Mouse (Mus musculus) MEL (cell line): Measurements from ENCODE around the gene Morf4l2. TPM values are rescaled to one million over a fixed set of nuclear protein-coding genes. Genes with fewer than 3 reads are reported as not detected.

Experiments
- DNase-seq: peaks from one replicate; pipeline ENCODE4 v3.0.0; 2011; ENCODE audit warnings: low read depth, low spot score
- H3K27ac ChIP-seq: 2 replicates; pipeline ENCODE4 v1.5.1; 2012; ENCODE audit warnings: low read depth, mild to moderate bottlenecking, control low read depth, low read length, moderate library complexity; ENCODE audit not compliant: control insufficient read depth
- H3K27me3 ChIP-seq, 2 experiments: fragments of 150-350 bp in 1 of 2; sonication (generic) in 1 of 2; 2 replicates each; pipeline ENCODE4 v1.6.1; 2012; ENCODE audit warnings: low read length in 2 of 2, mild to moderate bottlenecking in 2 of 2, improper control_type of control experiment in 1 of 2, moderate library complexity in 1 of 2; ENCODE audit not compliant: insufficient read depth in 2 of 2, control insufficient read depth in 1 of 2
- H3K36me3 ChIP-seq, 2 experiments: 2 replicates each; pipeline ENCODE4 v1.6.1; 2012 to 2014; ENCODE audit warnings: low read length in 2 of 2, improper control_type of control experiment in 1 of 2, inconsistent platforms in 1 of 2, mild to moderate bottlenecking in 1 of 2; ENCODE audit not compliant: insufficient read depth in 2 of 2, control insufficient read depth in 1 of 2
- H3K4me1 ChIP-seq, 2 experiments: fragments of 150-350 bp in 1 of 2; sonication (generic) in 1 of 2; 2 replicates each; pipeline ENCODE4 v1.6.1; 2012; ENCODE audit warnings: low read length in 2 of 2, improper control_type of control experiment in 1 of 2, mild to moderate bottlenecking in 1 of 2; ENCODE audit not compliant: insufficient read depth in 2 of 2, control insufficient read depth in 1 of 2
- H3K4me3 ChIP-seq, 2 experiments: fragments of 150-350 bp in 1 of 2; sonication (generic) in 1 of 2; 2 replicates each; pipeline ENCODE4 v1.5.1; 2012; ENCODE audit warnings: low read depth in 2 of 2, low read length in 2 of 2, mild to moderate bottlenecking in 2 of 2, moderate library complexity in 2 of 2, control low read depth in 1 of 2, improper control_type of control experiment in 1 of 2; ENCODE audit not compliant: control insufficient read depth in 1 of 2, insufficient read depth in 1 of 2
- H3K79me2 ChIP-seq: 2 replicates; pipeline ENCODE4 v1.6.1; 2012; ENCODE audit warnings: mild to moderate bottlenecking, low read length, moderate library complexity; ENCODE audit not compliant: control insufficient read depth, poor library complexity, insufficient read depth
- H3K9ac ChIP-seq: 2 replicates; pipeline ENCODE4 v1.6.1; 2012; ENCODE audit warnings: low read depth, mild to moderate bottlenecking, control low read depth, low read length, moderate library complexity; ENCODE audit not compliant: control insufficient read depth, poor library complexity, severe bottlenecking
- H3K9me3 ChIP-seq: fragments of 150-350 bp; sonication (generic); replicated peaks from 2 replicates; pipeline ENCODE4 v1.6.1; 2012; ENCODE audit warnings: mild to moderate bottlenecking, low read length, improper control_type of control experiment, moderate library complexity; ENCODE audit not compliant: insufficient read depth
- BHLHE40 ChIP-seq: IDR thresholded peaks from 2 replicates; pipeline ENCODE4 v1.6.1; 2012; ENCODE audit warnings: low read depth, mild to moderate bottlenecking, inconsistent platforms, low read length, improper control_type of control experiment, borderline replicate concordance
- CHD1 ChIP-seq: IDR thresholded peaks from 2 replicates; pipeline ENCODE4 v1.6.1; 2012; ENCODE audit warnings: low read depth, mild to moderate bottlenecking, inconsistent platforms, low read length, improper control_type of control experiment
- CTCF ChIP-seq, 3 experiments: IDR thresholded peaks in 2 of 3; conservative IDR thresholded peaks in 1 of 3; 2 replicates each; pipeline ENCODE4 v1.5.1; 2011 to 2012; ENCODE audit warnings: low read length in 3 of 3, low read depth in 2 of 3, mild to moderate bottlenecking in 2 of 3, improper control_type of control experiment in 1 of 3, inconsistent platforms in 1 of 3, mixed read lengths in 1 of 3, moderate library complexity in 1 of 3; ENCODE audit not compliant: control insufficient read depth in 1 of 3, insufficient read depth in 1 of 3, poor library complexity in 1 of 3, severe bottlenecking in 1 of 3
- ELF1 ChIP-seq: IDR thresholded peaks from 2 replicates; pipeline ENCODE4 v1.6.1; 2014; ENCODE audit warnings: low read depth, mild to moderate bottlenecking, inconsistent platforms, low read length, improper control_type of control experiment, moderate library complexity
- JUND ChIP-seq: IDR thresholded peaks from 2 replicates; pipeline ENCODE4 v1.6.1; 2011; ENCODE audit warnings: low read depth, mild to moderate bottlenecking, improper control_type of control experiment, low read length
- MAFK ChIP-seq: IDR thresholded peaks from 2 replicates; pipeline ENCODE4 v1.6.1; 2011; ENCODE audit warnings: low read depth, mild to moderate bottlenecking, low read length, improper control_type of control experiment, borderline replicate concordance
- MYB ChIP-seq: IDR thresholded peaks from 2 replicates; pipeline ENCODE4 v1.6.1; 2011; ENCODE audit warnings: mild to moderate bottlenecking, low read depth, low read length, improper control_type of control experiment
- NELFE ChIP-seq: IDR thresholded peaks from 2 replicates; pipeline ENCODE4 v1.6.1; 2011; ENCODE audit warnings: low read depth, low read length, improper control_type of control experiment
- POLR2A ChIP-seq, 2 experiments: IDR thresholded peaks; 2 replicates each; pipeline ENCODE4 v1.6.1; 2011 to 2012; ENCODE audit warnings: low read length in 2 of 2, mild to moderate bottlenecking in 2 of 2, control low read depth in 1 of 2, improper control_type of control experiment in 1 of 2, low read depth in 1 of 2, moderate library complexity in 1 of 2; ENCODE audit not compliant: control insufficient read depth in 1 of 2, insufficient read depth in 1 of 2, poor library complexity in 1 of 2
- POLR2AphosphoS2 ChIP-seq: IDR thresholded peaks from 2 replicates; pipeline ENCODE4 v1.6.1; 2011; ENCODE audit warnings: low read length, improper control_type of control experiment
- POLR2AphosphoS5 ChIP-seq: IDR thresholded peaks from 2 replicates; pipeline ENCODE4 v1.6.1; 2012; ENCODE audit warnings: low read depth, borderline replicate concordance, mild to moderate bottlenecking, inconsistent platforms, low read length, moderate library complexity, mixed read lengths
- SMC3 ChIP-seq: IDR thresholded peaks from 2 replicates; pipeline ENCODE4 v1.6.1; 2011; ENCODE audit warnings: low read depth, low read length, improper control_type of control experiment
- TAL1 ChIP-seq: IDR thresholded peaks from 2 replicates; pipeline ENCODE4 v1.6.1; 2012; ENCODE audit warnings: mild to moderate bottlenecking, inconsistent platforms, low read length, moderate library complexity, mixed read lengths
- TBP ChIP-seq: IDR thresholded peaks from 2 replicates; pipeline ENCODE4 v1.8.0; 2011; ENCODE audit warnings: low read depth, low read length, improper control_type of control experiment
- TCF12 ChIP-seq: IDR thresholded peaks from 2 replicates; pipeline ENCODE4 v1.6.1; 2014; ENCODE audit warnings: low read depth, mild to moderate bottlenecking, inconsistent platforms, low read length, improper control_type of control experiment, moderate library complexity
- USF1 ChIP-seq: IDR thresholded peaks from 2 replicates; pipeline ENCODE4 v1.6.1; 2014; ENCODE audit warnings: low read depth, mild to moderate bottlenecking, inconsistent platforms, low read length, improper control_type of control experiment, moderate library complexity
- USF2 ChIP-seq, 2 experiments: IDR thresholded peaks; 2 replicates each; pipeline ENCODE4 v1.6.1; 2011 to 2012; ENCODE audit warnings: improper control_type of control experiment in 2 of 2, low read length in 2 of 2, borderline replicate concordance in 1 of 2, inconsistent platforms in 1 of 2, low read depth in 1 of 2, mild to moderate bottlenecking in 1 of 2; ENCODE audit not compliant: insufficient read depth in 1 of 2
- ZKSCAN1 ChIP-seq: IDR thresholded peaks from 2 replicates; pipeline ENCODE4 v1.6.1; 2012; ENCODE audit warnings: low read depth, mild to moderate bottlenecking, inconsistent platforms, low read length, improper control_type of control experiment, moderate library complexity
- ZMIZ1 ChIP-seq: IDR thresholded peaks from 2 replicates; pipeline ENCODE4 v1.6.1; 2012; ENCODE audit warnings: low read depth, mild to moderate bottlenecking, inconsistent platforms, low read length, improper control_type of control experiment, moderate library complexity
- ZNF384 ChIP-seq: IDR thresholded peaks from 2 replicates; pipeline ENCODE4 v1.6.1; 2012; ENCODE audit warnings: low read depth, mild to moderate bottlenecking, inconsistent platforms, low read length, improper control_type of control experiment
- polyA plus RNA-seq, 2 experiments: library from polyadenylated mRNA; stranded (reverse) in 1 of 2; unstranded in 1 of 2; fragments of >175 nt in 1 of 2; fragments of >200 nt in 1 of 2; gene quantifications; 2 replicates each; pipeline versions ENCODE4 v1.2.1 to v1.2.4; 2012; ENCODE audit warnings: low replicate concordance in 2 of 2, low read depth in 1 of 2; ENCODE audit not compliant: insufficient read length in 2 of 2, insufficient read depth in 1 of 2, missing spikeins in 1 of 2
- total RNA-seq: library from RNA; depleted of rRNA; stranded (reverse); fragments of 300-350 nt; gene quantifications from 2 replicates; pipeline ENCODE4 v1.2.3, GENCODE M21; 2012

The Morf4l2 gene
- total and polyA plus RNA-seq, 3 experiments: 617 to 921 TPM; not detected in 1

GRCm38 (mm10) chrX:136707446-136708167 is 35.9 kb downstream of the Morf4l2 start, which contains the start of gene Tceal1:
Gene Tceal1, plus strand, starts transcription at chrX:136707982.
- H3K27ac ChIP-seq: no peak within 1 kb of the TSS
- no peak within 1 kb of the TSS for H3K9ac ChIP-seq
- 0 out of 4 replicates have a peak, but pooled peaks cover 0 to 1% of the 10 kb centered on the region in 2 experiments for H3K27me3 ChIP-seq
- no peaks in the 10 kb centered on the region for H3K4me1 ChIP-seq
- TF ChIP-seq USF2 (IDR thresholded peaks at IDR 0.05; ENCODE audit: borderline replicate concordance in 1 of 2, insufficient read depth in 1 of 2, low read depth in 1 of 2, low read length in 2 of 2) (no peak), ZKSCAN1 (no peak), USF1 (no peak), SMC3 (no peak), POLR2AphosphoS5 (no peak), CTCF (IDR thresholded peaks at IDR 0.05 in 2 of 3, conservative IDR thresholded peaks at IDR 0.05 in 1 of 3; ENCODE audit: control insufficient read depth in 1 of 3, insufficient read depth in 1 of 3, low read depth in 2 of 3, low read length in 3 of 3, poor library complexity in 1 of 3, severe bottlenecking in 1 of 3) (no peak), NELFE (no peak)
- H3K79me2 ChIP-seq: no peaks in the 10 kb centered on the region
- DNase-seq: no peak
- H3K9me3 ChIP-seq: no peaks in the 10 kb centered on the region
- no peaks in the 10 kb centered on the region for H3K36me3 ChIP-seq
- H3K4me3 ChIP-seq: no peak within 1 kb of the TSS

GRCm38 (mm10) chrX:136693196-136693595 is 50.3 kb downstream of the Morf4l2 start:
- H3K36me3 ChIP-seq: no peaks in the 10 kb centered on the region
- no peaks in the 10 kb centered on the region; a peak in 2 of 4 replicates for H3K27me3 ChIP-seq
- H3K4me1 ChIP-seq: no peaks in the 10 kb centered on the region
- H3K79me2 ChIP-seq: no peaks in the 10 kb centered on the region
- H3K4me3 ChIP-seq: no peak overlapping the region
- H3K27ac ChIP-seq: no peak overlapping the region
- H3K9me3 ChIP-seq: no peaks in the 10 kb centered on the region
- no peak overlapping the region for H3K9ac ChIP-seq
- DNase-seq: no peak
- TF ChIP-seq TAL1: no peak
- TF ChIP-seq ZMIZ1: no peak
- no peak for TF ChIP-seq ZNF384
- TF ChIP-seq CTCF (IDR thresholded peaks at IDR 0.05 in 2 of 3, conservative IDR thresholded peaks at IDR 0.05 in 1 of 3; ENCODE audit: control insufficient read depth in 1 of 3, insufficient read depth in 1 of 3, low read depth in 2 of 3, low read length in 3 of 3, poor library complexity in 1 of 3, severe bottlenecking in 1 of 3): no peak
- TF ChIP-seq TBP: no peak
- no peak for TF ChIP-seq MAFK
- TF ChIP-seq MYB: no peak
- TF ChIP-seq BHLHE40: no peak
- no peak for TF ChIP-seq USF1
- no peak for TF ChIP-seq JUND
- TF ChIP-seq ELF1: no peak
- TF ChIP-seq TCF12: no peak
- no peak for TF ChIP-seq CHD1
- no peak for TF ChIP-seq ZKSCAN1
- TF ChIP-seq POLR2AphosphoS2: no peak
- TF ChIP-seq POLR2A (IDR thresholded peaks at IDR 0.05; ENCODE audit: control insufficient read depth in 1 of 2, insufficient read depth in 1 of 2, low read depth in 1 of 2, low read length in 2 of 2, poor library complexity in 1 of 2): no peak
